Mouse (Mus musculus): Measurements from ENCODE around the gene Pld4.

- TF ChIP-seq POLR2A (IDR thresholded peaks at IDR 0.05; ENCODE audit: low read depth, low read length) (no peak), CTCF (conservative IDR thresholded peaks at IDR 0.05; ENCODE audit: insufficient read depth, insufficient read length, low read depth, low read length) (no peak)
Observed at GRCm38 (mm10) chr12:112757896-112758295, 2.6 kb upstream of the Pld4 start.

Measured in kidney, adult 2 months (tissue).